Mouse (Mus musculus): ENCODE measurements around the gene Opa3. TPM values are rescaled to one million over a fixed set of nuclear protein-coding genes. Genes with fewer than 3 reads are reported as not detected.

Opa3 gene
- total RNA-seq (2023) = 42.7 TPM

DNA sequence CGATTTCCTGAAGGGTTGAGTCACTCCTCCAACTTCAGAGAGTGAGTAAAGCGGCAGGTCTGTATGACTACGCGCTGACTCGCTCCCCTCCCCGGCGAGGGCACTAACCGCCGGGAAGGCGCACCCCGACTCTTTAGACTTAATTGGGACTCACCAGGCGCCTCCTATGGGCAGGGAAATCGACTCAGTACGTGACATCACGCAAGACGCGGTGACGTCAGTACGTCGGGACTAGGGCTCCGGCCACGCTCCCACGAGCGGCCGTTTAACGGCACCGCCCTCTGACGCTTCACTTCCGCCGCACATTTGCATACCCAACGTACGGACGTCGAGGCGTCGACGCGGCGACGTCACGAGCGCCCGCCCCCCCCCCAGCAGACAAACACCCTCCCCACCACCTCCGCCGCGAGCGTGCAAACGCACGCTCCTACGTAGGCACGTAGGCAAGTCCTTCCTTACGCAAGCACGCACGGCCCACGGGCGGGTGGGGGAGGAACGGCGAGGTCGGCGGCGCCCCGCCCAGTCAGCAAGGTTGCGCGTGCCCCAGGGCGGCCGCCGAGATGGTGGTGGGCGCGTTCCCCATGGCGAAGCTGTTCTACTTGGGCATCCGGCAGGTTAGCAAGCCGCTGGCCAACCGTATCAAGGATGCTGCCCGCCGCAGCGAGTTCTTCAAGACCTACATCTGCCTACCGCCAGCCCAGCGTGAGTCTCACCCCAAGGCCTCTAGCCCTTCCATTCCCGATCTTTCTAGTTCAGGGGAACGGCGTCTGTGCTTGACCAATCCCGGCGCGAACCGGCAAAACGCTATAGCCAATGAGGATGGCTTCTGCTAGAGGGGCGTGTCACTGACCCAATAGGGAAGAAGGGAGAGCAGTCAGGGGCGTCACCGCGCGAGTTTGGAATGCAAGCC lies at the start of gene Opa3:
TSS of gene Opa3 (plus strand) at position 452 of the 910 bp plus-strand sequence.

GRCm38 (mm10) chr7:19211996-19212755 lies 16.0 kb upstream of the Opa3 start, which contains the start of gene Gpr4:
Gene Gpr4, plus strand, starts transcription at chr7:19212538.

GRCm38 (mm10) chr7:19271238-19272172 lies 43.4 kb downstream of the Opa3 start, which contains the start of gene Vasp:
Gene Vasp, minus strand, starts transcription at chr7:19271817.

DNA sequence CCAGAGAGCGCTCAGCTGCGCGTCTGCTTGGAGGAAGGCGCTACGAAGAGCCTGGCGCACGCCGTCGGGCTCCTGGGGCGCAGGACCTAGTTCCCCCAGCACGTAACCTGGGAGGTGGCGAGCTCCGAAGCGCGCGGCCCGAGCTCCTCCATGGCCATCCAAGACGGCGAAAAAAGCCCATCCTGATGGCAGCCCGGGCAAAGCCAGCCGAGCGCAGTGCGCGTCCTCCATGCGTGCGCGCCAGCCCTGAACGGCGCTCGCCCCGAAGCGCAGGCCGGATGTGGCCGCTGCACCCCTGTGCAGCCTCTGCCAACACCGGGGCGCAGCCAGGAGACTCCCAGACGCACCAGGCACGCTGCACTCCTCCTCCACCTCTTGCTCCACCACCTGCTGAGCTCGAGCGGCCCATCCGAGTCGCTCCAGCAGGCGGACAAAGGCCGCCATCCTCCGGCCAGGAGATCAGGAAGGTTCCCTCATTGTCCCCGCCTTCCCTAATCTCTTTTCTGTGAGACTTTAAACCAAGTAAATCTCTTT lies 51.5 kb downstream of the Opa3 start, which contains the start of gene Ppm1n:
TSS of gene Ppm1n (minus strand) at position 484 of the 534 bp plus-strand sequence.

GRCm38 (mm10) chr7:19282385-19282784 lies 54.3 kb downstream of the Opa3 start, which contains the start of gene Rtn2:
Gene Rtn2, plus strand, starts transcription at chr7:19282624.

Other genes with a start within 250 kb of the Opa3 start
- not detected for gene Nanos2, start 240.9 kb upstream of the Opa3 start, total RNA-seq (2023)
- gene Mypop, start 237.1 kb upstream of the Opa3 start, total RNA-seq (2023) = 1.2 TPM
- 30.5 TPM for gene Irf2bp1, start 224.3 kb upstream of the Opa3 start, total RNA-seq (2023)
- not detected for gene Foxa3, start 204.8 kb upstream of the Opa3 start, total RNA-seq (2023)
- 102 TPM for gene Sympk, start 204.0 kb upstream of the Opa3 start, total RNA-seq (2023)
- gene Rsph6a, start 173.6 kb upstream of the Opa3 start, total RNA-seq (2023) = 0.35 TPM
- 0.92 TPM for gene Dmwd, start 152.1 kb upstream of the Opa3 start, total RNA-seq (2023)
- gene Dmpk, start 144.5 kb upstream of the Opa3 start, total RNA-seq (2023) = 2.2 TPM
- 0.50 TPM for gene Six5, start 133.7 kb upstream of the Opa3 start, total RNA-seq (2023)
- gene Gm4969, start 110.0 kb upstream of the Opa3 start, total RNA-seq (2023) = not detected
- gene Fbxo46, start 108.5 kb upstream of the Opa3 start, total RNA-seq (2023) = 22.5 TPM
- gene Qpctl, start 79.0 kb upstream of the Opa3 start, total RNA-seq (2023) = 14.9 TPM
- gene Snrpd2, start 78.6 kb upstream of the Opa3 start, total RNA-seq (2023) = 85.5 TPM
- not detected for gene Gipr, start 62.2 kb upstream of the Opa3 start, total RNA-seq (2023)
- 21.9 TPM for gene Eml2, start 51.9 kb upstream of the Opa3 start, total RNA-seq (2023)
- gene Gpr4, start 15.8 kb upstream of the Opa3 start, total RNA-seq (2023) = not detected
- gene Vasp, start 43.5 kb downstream of the Opa3 start, total RNA-seq (2023) = 277 TPM
- 0.89 TPM for gene Ppm1n, start 51.7 kb downstream of the Opa3 start, total RNA-seq (2023)
- gene Rtn2, start 54.3 kb downstream of the Opa3 start, total RNA-seq (2023) = not detected
- gene Fosb, start 81.7 kb downstream of the Opa3 start, total RNA-seq (2023) = 869 TPM
- gene Ercc1, start 116.4 kb downstream of the Opa3 start, total RNA-seq (2023) = 55.4 TPM
- gene Cd3eap, start 131.1 kb downstream of the Opa3 start, total RNA-seq (2023) = 15.5 TPM
- gene Ppp1r13l, start 131.4 kb downstream of the Opa3 start, total RNA-seq (2023) = 1.5 TPM
- 74.3 TPM for gene Ercc2, start 153.7 kb downstream of the Opa3 start, total RNA-seq (2023)
- gene Klc3, start 175.8 kb downstream of the Opa3 start, total RNA-seq (2023) = 7.1 TPM
- gene Ckm, start 176.4 kb downstream of the Opa3 start, total RNA-seq (2023) = not detected
- gene Mark4, start 230.5 kb downstream of the Opa3 start, total RNA-seq (2023) = 34.7 TPM
- not detected for gene Exoc3l2, start 235.0 kb downstream of the Opa3 start, total RNA-seq (2023)

Data from CD4-positive naive resting alpha-beta T cell, adult 57 days (primary cell).